Mouse (Mus musculus) neural tube, embryonic 10.5 days (tissue): ENCODE results near the gene Actn4.

Experiments used
- DNase-seq: peaks from one replicate; pipeline ENCODE4 v3.0.0-alpha.2; 2017; ENCODE audit warnings: low spot score; ENCODE audit errors: extremely low spot score

The Actn4 gene

GRCm38 (mm10) chr7:28961927-28962670, at the start of gene Actn4:
Gene Actn4, minus strand, starts transcription at chr7:28962340.
- peak; percentile 98 for DNase-seq

DNA sequence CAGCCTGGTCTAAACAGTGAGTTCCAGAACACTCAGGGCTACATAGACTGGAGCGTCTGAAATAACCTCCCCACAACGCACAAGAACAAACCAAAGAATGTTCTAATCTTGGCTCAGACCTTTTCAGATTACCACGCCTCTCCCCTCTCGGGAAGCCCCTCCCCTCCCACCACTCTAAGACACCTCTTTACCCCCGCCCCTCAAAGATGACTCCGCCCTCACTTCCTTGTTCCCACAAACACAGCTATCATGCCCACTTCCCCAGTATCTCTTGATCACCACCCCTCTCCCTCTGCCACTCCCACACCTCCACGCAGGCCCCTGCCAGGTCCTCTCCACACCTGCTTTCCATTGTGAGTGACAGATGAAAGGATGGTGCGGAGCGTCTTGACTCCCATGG, 46.6 kb upstream of the Actn4 start:
- DNase-seq: no peak

DNA sequence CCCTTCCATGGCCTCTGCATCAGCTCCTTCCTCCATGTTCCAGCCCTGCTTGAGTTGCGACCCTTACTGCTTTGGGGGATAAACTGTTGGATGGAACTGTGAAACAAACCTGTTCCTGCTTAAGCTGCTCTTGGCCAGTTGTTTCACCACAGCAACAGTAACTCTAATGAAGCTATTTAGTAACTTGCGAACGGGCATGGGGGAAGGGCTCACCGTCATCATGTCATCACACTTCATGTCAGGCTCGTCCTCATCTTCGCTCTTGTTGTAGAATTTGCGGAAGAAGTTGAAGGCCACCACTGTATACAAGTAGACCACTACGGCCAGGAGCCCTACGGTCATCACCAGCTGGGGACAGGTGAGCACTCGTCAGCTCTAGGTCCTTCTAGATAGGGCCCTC, 46.0 kb upstream of the Actn4 start:
- no peak for DNase-seq

- no peak for DNase-seq
Measured at GRCm38 (mm10) chr7:29007224-29008101, 45.3 kb upstream of the Actn4 start.

GRCm38 (mm10) chr7:29000651-29001605, 38.8 kb upstream of the Actn4 start:
- peak; percentile 87 for DNase-seq

- no peak for DNase-seq
Measured at GRCm38 (mm10) chr7:28993402-28993801, 31.3 kb upstream of the Actn4 start.

GRCm38 (mm10) chr7:28992997-28993396, 30.9 kb upstream of the Actn4 start:
- DNase-seq: no peak

DNA sequence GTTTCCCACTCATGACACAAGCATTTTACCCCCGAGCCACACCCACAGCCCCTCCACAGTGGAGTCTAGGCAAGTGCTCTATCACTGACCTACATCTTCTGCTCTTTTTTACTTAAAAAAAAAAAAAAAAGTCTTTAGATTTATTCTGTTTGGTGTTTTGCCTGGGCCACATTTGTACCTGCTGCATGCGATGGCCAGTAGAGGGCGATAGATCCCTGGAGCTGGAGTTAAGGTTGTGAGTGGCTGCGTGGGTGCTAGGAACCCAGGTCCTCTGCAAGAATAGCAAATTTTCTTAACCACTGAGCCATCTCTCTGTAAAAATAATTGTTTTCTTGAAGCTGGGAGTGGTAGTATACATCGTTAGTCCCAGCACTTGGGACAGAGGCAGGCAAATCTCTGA, 29.5 kb upstream of the Actn4 start:
- no peak for DNase-seq

GRCm38 (mm10) chr7:28990766-28991273, 28.7 kb upstream of the Actn4 start:
- no peak for DNase-seq

GRCm38 (mm10) chr7:28985207-28985606, 23.1 kb upstream of the Actn4 start:
- no peak for DNase-seq

GRCm38 (mm10) chr7:28984452-28984851, 22.3 kb upstream of the Actn4 start:
- no peak for DNase-seq

GRCm38 (mm10) chr7:28983849-28984248, 21.7 kb upstream of the Actn4 start:
- DNase-seq: no peak

DNA sequence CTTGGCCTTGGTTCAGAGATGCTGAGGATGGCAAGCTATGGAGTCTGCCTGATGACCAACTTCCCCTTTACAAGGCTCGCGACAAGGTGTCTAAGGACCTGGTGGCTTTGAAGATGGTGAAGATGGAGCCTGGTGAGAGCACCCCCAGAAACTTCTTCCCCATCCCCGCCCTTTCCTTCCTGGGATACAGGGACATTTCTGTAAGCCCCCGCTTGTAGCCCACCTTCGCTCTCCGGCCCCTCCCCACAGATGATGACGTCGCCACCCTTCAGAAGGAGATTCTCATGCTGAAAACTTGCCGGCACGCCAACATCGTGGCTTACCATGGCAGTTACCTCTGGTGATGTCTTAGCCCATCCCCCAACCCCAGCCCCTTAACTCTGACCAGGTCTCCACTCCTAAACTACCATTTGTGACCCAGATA, 21.0 kb upstream of the Actn4 start:
- DNase-seq: no peak

- no peak for DNase-seq
Measured at GRCm38 (mm10) chr7:28982274-28983013, 20.3 kb upstream of the Actn4 start.

GRCm38 (mm10) chr7:28981651-28982273, 19.6 kb upstream of the Actn4 start, which contains the start of the genes Eif3k and Map4k1:
Gene Eif3k, minus strand, starts transcription at chr7:28981864.
Gene Map4k1, plus strand, starts transcription at chr7:28982050.
- peak; percentile 93 for DNase-seq

- DNase-seq: no peak
Measured at GRCm38 (mm10) chr7:28977556-28977955, 15.4 kb upstream of the Actn4 start.

GRCm38 (mm10) chr7:28973025-28973424, 10.9 kb upstream of the Actn4 start:
- no peak for DNase-seq

- DNase-seq: peak; percentile 83
Measured at GRCm38 (mm10) chr7:28972542-28972985, 10.4 kb upstream of the Actn4 start.

DNA sequence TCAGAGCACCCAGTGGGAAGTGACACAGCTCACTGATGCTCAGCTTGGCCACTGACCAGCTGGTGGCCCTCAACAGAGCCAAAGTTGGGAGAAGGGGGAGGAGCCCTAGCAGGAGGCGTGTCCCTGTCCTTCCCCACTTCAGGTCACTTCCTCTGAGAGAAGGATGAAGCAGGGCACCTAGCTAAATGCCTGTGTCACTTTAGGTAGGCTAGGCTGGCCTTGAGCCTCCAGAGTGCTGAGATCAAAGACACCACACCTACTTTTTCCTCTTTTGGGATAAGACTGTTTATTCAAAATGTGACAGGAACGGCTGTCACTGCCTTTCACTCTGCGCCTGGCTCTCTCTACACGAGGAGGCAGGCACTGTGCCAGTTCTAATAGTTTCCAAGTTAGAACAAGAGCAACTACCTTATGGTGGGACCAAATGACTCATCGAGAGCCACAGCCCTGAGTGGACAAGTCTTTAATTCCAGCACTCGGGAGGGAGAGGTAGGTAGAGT, 9.7 kb upstream of the Actn4 start:
- DNase-seq: no peak

GRCm38 (mm10) chr7:28971029-28971428, 8.9 kb upstream of the Actn4 start:
- no peak for DNase-seq
